Mouse (Mus musculus) liver, embryonic 14.5 days (tissue): ENCODE results near the gene Slc2a1. TPM values are rescaled to one million over a fixed set of nuclear protein-coding genes. Genes with fewer than 3 reads are reported as not detected.

Source experiments
- ATAC-seq: fragments of 200-750 bp; cut with Nextera tagmentation; 2 replicates; pipeline ENCODE4 v1.8.0; 2017; ENCODE audit warnings: moderate number of reproducible peaks, mild to moderate bottlenecking, moderate library complexity; ENCODE audit not compliant: insufficient read depth
- DNase-seq, 3 experiments: peaks; one replicate each; pipeline ENCODE4 v3.0.0-alpha.2; 2012 to 2013; ENCODE audit warnings: low read depth in 3 of 3, low spot score in 3 of 3
- H3K27ac ChIP-seq: fragments of 300-500 bp; sonication (generic); 2 replicates; pipeline ENCODE4 v1.5.1; 2014; ENCODE audit warnings: moderate library complexity, mild to moderate bottlenecking, control low read depth, inconsistent platforms
- H3K27me3 ChIP-seq: fragments of 300-500 bp; sonication (generic); 2 replicates; pipeline ENCODE4 v1.6.1; 2014; ENCODE audit warnings: mild to moderate bottlenecking, low read length, moderate library complexity; ENCODE audit not compliant: control insufficient read depth, insufficient read depth
- H3K36me3 ChIP-seq: fragments of 300-500 bp; sonication (generic); replicated peaks from 2 replicates; pipeline ENCODE4 v1.6.1; 2014; ENCODE audit warnings: low read depth; ENCODE audit not compliant: control insufficient read depth, insufficient read depth
- H3K4me1 ChIP-seq, 2 experiments: fragments of 200-500 bp in 1 of 2; fragments of 300-500 bp in 1 of 2; sonication (generic) in 1 of 2; replicated peaks; 2 replicates each; pipeline ENCODE4 v1.6.1; 2012 to 2014; ENCODE audit warnings: antibody characterized with exemption in 1 of 2, inconsistent platforms in 1 of 2, low read length in 1 of 2; ENCODE audit not compliant: control insufficient read depth in 2 of 2, insufficient read depth in 2 of 2
- H3K4me2 ChIP-seq: fragments of 300-500 bp; sonication (generic); 2 replicates; pipeline ENCODE4 v1.6.1; 2014; ENCODE audit warnings: low read depth, mild to moderate bottlenecking, control low read depth, moderate library complexity
- H3K4me3 ChIP-seq, 2 experiments: fragments of 200-500 bp in 1 of 2; fragments of 300-500 bp in 1 of 2; sonication (generic) in 1 of 2; 2 replicates each; pipeline ENCODE4 v1.5.1; 2012 to 2014; ENCODE audit warnings: low read depth in 2 of 2, low read length in 2 of 2, mild to moderate bottlenecking in 2 of 2, control low read depth in 1 of 2, inconsistent platforms in 1 of 2, moderate library complexity in 1 of 2; ENCODE audit not compliant: insufficient read depth in 1 of 2
- H3K9ac ChIP-seq: fragments of 300-500 bp; sonication (generic); replicated peaks from 2 replicates; pipeline ENCODE4 v1.6.1; 2014; ENCODE audit warnings: mild to moderate bottlenecking, control low read depth, moderate library complexity
- H3K9me3 ChIP-seq: fragments of 300-500 bp; sonication (generic); 2 replicates; pipeline ENCODE4 v1.6.1; 2016; ENCODE audit warnings: low read length, mixed read lengths; ENCODE audit not compliant: control insufficient read depth
- CTCF ChIP-seq: IDR thresholded peaks from 2 replicates; pipeline ENCODE4 v1.5.1; 2016; ENCODE audit warnings: antibody characterized with exemption, low read depth, control low read depth
- EP300 ChIP-seq: IDR thresholded peaks from 2 replicates; pipeline ENCODE4 v1.6.1; 2016; ENCODE audit warnings: antibody characterized with exemption, low read depth
- WGBS: fragments of 180-500 bp; shearing (Covaris S2); extraction: QIAGEN DNeasy Blood & Tissue Kit; methylation state at CpG from one replicate; pipeline ENCODE4 v1.1.7; 2014; ENCODE audit not compliant: insufficient replicate concordance; 5-methylcytosine and 5-hydroxymethylcytosine counted together
- polyA plus RNA-seq, 2 experiments: library from polyadenylated mRNA; depleted of rRNA in 1 of 2; stranded (reverse) in 1 of 2; unstranded in 1 of 2; fragments of >200 nt; fragmentation: Nextera tagmentation in 1 of 2; extraction: Ambion mirVana in 1 of 2; gene quantifications; 2 replicates each; pipeline versions ENCODE4 v1.2.1 to v1.2.3; 2012 to 2014

Gene Slc2a1
- polyA plus RNA-seq, 2 experiments, result 173 to 259 TPM

DNA sequence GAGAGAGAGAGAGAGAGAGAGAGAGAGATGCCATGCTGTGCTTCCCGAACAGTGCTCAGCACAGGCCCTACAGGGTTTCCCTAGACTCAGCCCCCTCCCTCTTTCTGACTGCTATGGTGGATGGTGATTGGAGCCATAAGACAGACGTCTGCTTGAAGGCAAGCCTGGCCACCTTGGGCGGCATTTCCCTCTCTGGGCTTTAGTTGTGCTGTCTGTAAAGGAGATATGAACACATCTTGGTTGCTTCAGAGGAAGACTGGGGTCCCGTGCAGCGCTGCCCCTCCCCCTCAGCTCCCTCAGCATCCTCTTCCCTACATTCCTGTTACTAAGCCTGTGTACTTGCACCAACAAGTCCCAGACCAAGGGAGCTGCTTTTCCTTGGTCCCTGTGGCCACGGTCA lies 33.9 kb upstream of the Slc2a1 start:
- TF ChIP-seq EP300 (no peak), CTCF (no peak)
- no peaks in the 10 kb centered on the region for H3K36me3 ChIP-seq
- DNase-seq, result no peak
- peaks cover 29 to 38% of the 10 kb centered on the region in 2 experiments for H3K4me1 ChIP-seq
- no peaks in the 10 kb centered on the region for H3K9me3 ChIP-seq
- H3K27ac ChIP-seq, result no peak overlapping the region
- no peak for ATAC-seq
- WGBS, result 31% methylated on average over 6 of the region's 6 CpGs
- peaks cover 35% of the 10 kb centered on the region for H3K27me3 ChIP-seq
- no peak overlapping the region; the same call in 1 of the 2 replicates for H3K9ac ChIP-seq
- H3K4me2 ChIP-seq, result no peak overlapping the region
- no peak overlapping the region for H3K4me3 ChIP-seq

DNA sequence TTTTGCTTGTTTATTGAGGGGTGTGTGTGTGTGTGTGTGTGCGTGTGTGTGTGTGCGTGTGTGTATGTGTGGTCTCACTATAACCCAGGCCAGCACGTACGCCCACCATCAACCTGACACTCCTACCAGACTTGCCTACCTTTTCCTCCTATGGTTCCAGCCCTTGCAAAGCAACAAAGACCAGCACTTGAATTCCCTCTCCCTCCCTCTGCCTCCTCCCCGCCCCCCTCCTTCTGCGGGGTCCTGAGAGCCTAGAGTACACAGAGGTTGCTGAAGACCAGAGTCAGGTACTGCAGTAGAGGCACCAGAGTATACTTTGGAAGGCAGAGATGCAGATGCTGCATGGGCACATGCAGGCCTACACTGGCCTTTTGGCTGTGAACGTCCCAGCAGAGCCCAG lies 33.2 kb upstream of the Slc2a1 start:
- DNase-seq (no peak), ATAC-seq (no peak)
- Histone ChIP-seq H3K36me3 (no peaks in the 10 kb centered on the region), H3K27ac (no peak overlapping the region), H3K27me3 (peaks cover 31% of the 10 kb centered on the region), H3K4me2 (no peak overlapping the region), H3K4me1 (peaks cover 29 to 37% of the 10 kb centered on the region in 2 experiments), H3K4me3 (no peak overlapping the region), H3K9ac (no peak overlapping the region), H3K9me3 (no peaks in the 10 kb centered on the region)
- TF ChIP-seq EP300 (no peak), CTCF (no peak)
- 72% methylated on average over 7 of the region's 7 CpGs for WGBS

DNA sequence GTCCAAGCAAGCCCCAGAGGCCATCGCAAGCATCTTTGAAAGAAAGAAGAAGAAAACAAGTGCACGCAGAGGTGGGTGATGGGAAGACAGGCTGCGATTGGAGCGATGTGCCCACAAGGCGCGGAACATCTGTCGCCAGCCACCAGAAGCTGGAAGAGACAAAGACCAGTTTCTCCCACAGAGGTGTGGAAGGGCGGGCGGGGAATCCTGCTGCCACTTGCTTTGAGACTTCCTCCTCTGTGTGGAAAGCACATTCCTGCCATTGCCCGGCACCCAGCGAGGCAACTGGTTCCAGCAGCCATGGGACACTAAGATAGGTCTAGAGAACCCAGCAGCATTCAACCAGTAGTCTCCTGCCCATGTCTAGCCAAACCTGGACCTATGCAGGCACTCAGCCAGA lies 32.2 kb upstream of the Slc2a1 start:
- WGBS, result 44% methylated on average over 11 of the region's 11 CpGs
- TF ChIP-seq CTCF (no peak), EP300 (no peak)
- no peak for DNase-seq
- peak; percentile 1; the same call in 1 of the 2 replicates for ATAC-seq
- peak overlapping the region; percentile 38 for H3K9ac ChIP-seq
- no peaks in the 10 kb centered on the region for H3K36me3 ChIP-seq
- peak overlapping the region; percentile 62 for H3K4me2 ChIP-seq
- peaks cover 21% of the 10 kb centered on the region for H3K27me3 ChIP-seq
- no peaks in the 10 kb centered on the region for H3K9me3 ChIP-seq
- peaks cover 29 to 37% of the 10 kb centered on the region in 2 experiments for H3K4me1 ChIP-seq
- H3K4me3 ChIP-seq, result peak overlapping the region in 1 of 2 experiments; percentile 17; a peak in 1 of 4 replicates
- peak overlapping the region; percentile 74 for H3K27ac ChIP-seq

DNA sequence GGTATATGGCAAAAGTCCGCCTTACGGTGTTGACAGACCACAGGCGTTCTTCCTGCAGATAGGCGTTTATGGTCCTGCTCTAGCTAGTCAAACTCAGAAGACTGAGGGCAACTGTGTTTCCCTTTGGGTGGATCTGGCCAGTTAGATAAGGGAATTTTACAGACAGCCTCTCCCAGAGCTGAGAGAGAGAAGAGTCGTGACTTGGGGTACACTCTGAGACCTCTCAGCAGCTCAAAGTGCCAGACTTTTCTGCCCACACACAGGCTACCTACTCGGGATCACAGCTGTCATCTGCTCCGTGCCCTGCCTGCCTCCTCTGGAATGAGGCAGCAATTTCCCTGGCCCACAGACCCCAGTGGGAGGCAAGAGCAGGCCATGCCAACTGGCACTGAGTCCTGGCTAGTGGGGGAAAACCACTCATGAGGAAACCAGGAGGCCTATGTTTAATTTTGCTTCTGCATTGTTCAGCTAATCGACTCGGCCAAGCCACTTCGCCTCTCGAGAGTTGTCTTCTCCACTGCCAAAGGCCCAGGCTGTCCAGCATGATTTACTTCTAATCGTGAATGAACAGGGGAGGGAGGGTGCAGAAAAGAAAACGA lies 31.3 kb upstream of the Slc2a1 start:
- peaks cover 31 to 37% of the 10 kb centered on the region in 2 experiments for H3K4me1 ChIP-seq
- peak overlapping the region; percentile 38 for H3K9ac ChIP-seq
- DNase-seq, result peak; percentile 73 to 79 (median 78)
- TF ChIP-seq EP300 (peak; percentile 88), CTCF (no peak)
- peak overlapping the region; percentile 74 for H3K27ac ChIP-seq
- H3K27me3 ChIP-seq, result peaks cover 13% of the 10 kb centered on the region
- H3K36me3 ChIP-seq, result no peaks in the 10 kb centered on the region
- peak overlapping the region; percentile 62 for H3K4me2 ChIP-seq
- H3K9me3 ChIP-seq, result no peaks in the 10 kb centered on the region
- peak; percentile 93 for ATAC-seq
- 7% methylated on average over 13 of the region's 13 CpGs for WGBS
- H3K4me3 ChIP-seq, result peak overlapping the region; percentile 5 to 17; a peak in 2 of 4 replicates

DNA sequence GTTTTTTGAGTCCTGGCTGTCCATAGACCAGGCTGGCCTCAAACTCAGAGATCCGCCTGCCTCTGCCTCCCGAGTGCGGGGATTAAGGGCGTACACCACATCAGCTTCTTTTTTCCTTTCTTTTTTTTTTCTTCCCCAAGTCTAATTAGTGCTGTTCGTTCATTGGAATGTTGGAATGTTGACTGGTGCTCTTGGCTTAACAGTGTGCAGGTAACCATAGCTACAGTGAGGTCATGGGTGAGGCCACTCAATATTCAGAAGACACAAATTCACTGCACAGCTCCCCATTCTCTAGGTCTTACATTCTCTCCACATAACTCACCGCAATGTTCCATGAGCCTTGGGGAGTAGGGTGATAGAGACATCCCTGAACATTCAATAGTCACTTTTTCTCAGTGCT lies 28.6 kb upstream of the Slc2a1 start:
- no peaks in the 10 kb centered on the region for H3K9me3 ChIP-seq
- peaks cover 36 to 44% of the 10 kb centered on the region in 2 experiments for H3K4me1 ChIP-seq
- DNase-seq (no peak), ATAC-seq (no peak)
- H3K4me2 ChIP-seq, result no peak overlapping the region
- H3K4me3 ChIP-seq, result no peak overlapping the region
- no peak for TF ChIP-seq CTCF
- TF ChIP-seq EP300, result no peak
- 87% methylated on average over 6 of the region's 6 CpGs for WGBS
- H3K9ac ChIP-seq, result no peak overlapping the region
- no peak overlapping the region for H3K27ac ChIP-seq
- H3K27me3 ChIP-seq, result no peaks in the 10 kb centered on the region
- no peaks in the 10 kb centered on the region for H3K36me3 ChIP-seq
